Mouse (Mus musculus) lung, embryonic 14.5 days (tissue): ENCODE measurements around the gene Rgs12. TPM values are rescaled to one million over a fixed set of nuclear protein-coding genes. Genes with fewer than 3 reads are reported as not detected.

Experiments used
- ATAC-seq: fragments of 200-750 bp; cut with Nextera tagmentation; 2 replicates; pipeline ENCODE4 v1.8.0; 2017; ENCODE audit warnings: mild to moderate bottlenecking, moderate TSS enrichment, moderate library complexity; ENCODE audit not compliant: insufficient read depth
- DNase-seq: peaks from one replicate; pipeline ENCODE4 v3.0.0-alpha.2; 2015
- H3K27ac ChIP-seq: fragments of 300-500 bp; sonication (generic); 2 replicates; pipeline ENCODE4 v1.5.1; 2014; ENCODE audit warnings: low read depth, mild to moderate bottlenecking, moderate library complexity
- H3K27me3 ChIP-seq: fragments of 300-500 bp; sonication (generic); 2 replicates; pipeline ENCODE4 v1.6.1; 2014; ENCODE audit warnings: low read length, control low read depth; ENCODE audit not compliant: insufficient read depth
- H3K36me3 ChIP-seq: fragments of 300-500 bp; sonication (generic); 2 replicates; pipeline ENCODE4 v1.6.1; 2014; ENCODE audit warnings: control low read depth; ENCODE audit not compliant: insufficient read depth
- H3K4me1 ChIP-seq: fragments of 300-500 bp; sonication (generic); 2 replicates; pipeline ENCODE4 v1.6.1; 2014; ENCODE audit warnings: antibody characterized with exemption, control low read depth; ENCODE audit not compliant: insufficient read depth
- H3K4me2 ChIP-seq: fragments of 300-500 bp; sonication (generic); 2 replicates; pipeline ENCODE4 v1.6.1; 2014; ENCODE audit warnings: mild to moderate bottlenecking
- H3K4me3 ChIP-seq: fragments of 300-500 bp; sonication (generic); 2 replicates; pipeline ENCODE4 v1.5.1; 2014; ENCODE audit warnings: low read depth, low read length
- H3K9ac ChIP-seq: fragments of 300-500 bp; sonication (generic); 2 replicates; pipeline ENCODE4 v1.6.1; 2014
- H3K9me3 ChIP-seq: fragments of 300-500 bp; sonication (generic); 2 replicates; pipeline ENCODE4 v1.6.1; 2016; ENCODE audit warnings: low read depth, low read length, control low read depth
- CTCF ChIP-seq: IDR thresholded peaks from 2 replicates; pipeline ENCODE4 v1.5.1; 2016; ENCODE audit warnings: antibody characterized with exemption, low read depth
- WGBS: fragments of 180-500 bp; shearing (Covaris S2); extraction: QIAGEN DNeasy Blood & Tissue Kit; methylation state at CpG from one replicate; pipeline ENCODE4 v1.1.7; 2014; 5-methylcytosine and 5-hydroxymethylcytosine counted together
- polyA plus RNA-seq: library from polyadenylated mRNA; unstranded; fragments of >200 nt; fragmentation: Nextera tagmentation; extraction: Ambion mirVana; gene quantifications from 2 replicates; pipeline ENCODE4 v1.2.1, GENCODE M21; 2014

Rgs12 gene
- polyA plus RNA-seq, 1 experiment from 2014 or later: 31.4 TPM

- Histone ChIP-seq H3K9ac (no peak overlapping the region), H3K27me3 (no peaks in the 10 kb centered on the region), H3K9me3 (no peaks in the 10 kb centered on the region), H3K4me3 (no peak overlapping the region), H3K27ac (no peak overlapping the region), H3K4me2 (no peak overlapping the region), H3K4me1 (no peaks in the 10 kb centered on the region), H3K36me3 (peaks cover 39% of the 10 kb centered on the region)
- ATAC-seq: no peak
- no peak for TF ChIP-seq CTCF
- WGBS: 43% methylated on average over 3 of the region's 3 CpGs
- DNase-seq: peak; percentile 12
Measured at GRCm38 (mm10) chr5:34981734-34982133, 32.5 kb downstream of the Rgs12 start.

DNA sequence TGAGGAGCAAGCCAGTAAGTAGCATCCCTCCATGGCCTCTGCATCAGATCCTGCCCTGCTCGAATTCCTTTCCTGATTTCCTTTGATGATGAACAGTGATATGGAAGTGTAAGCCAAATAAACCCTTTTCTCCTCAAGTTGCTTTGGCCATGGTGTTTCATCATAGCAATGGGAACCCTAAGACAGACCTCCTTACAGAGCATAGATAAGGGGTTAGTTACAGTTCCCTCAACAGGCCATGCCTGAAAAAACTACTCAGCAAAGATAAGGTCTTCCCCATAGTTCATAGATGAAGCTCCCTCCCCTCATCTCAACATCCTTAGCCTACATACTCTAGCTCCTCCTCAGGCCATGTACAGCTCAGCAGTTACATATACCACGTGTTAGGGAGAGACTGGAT is 35.7 kb downstream of the Rgs12 start:
- H3K4me3 ChIP-seq: no peak overlapping the region
- no peak overlapping the region for H3K4me2 ChIP-seq
- H3K4me1 ChIP-seq: no peaks in the 10 kb centered on the region
- H3K9me3 ChIP-seq: no peaks in the 10 kb centered on the region
- no peaks in the 10 kb centered on the region for H3K27me3 ChIP-seq
- no peak overlapping the region for H3K9ac ChIP-seq
- H3K36me3 ChIP-seq: peaks cover 45% of the 10 kb centered on the region
- TF ChIP-seq CTCF: no peak
- no peak for ATAC-seq
- WGBS: 60% methylated on average over 2 of the region's 2 CpGs
- H3K27ac ChIP-seq: no peak overlapping the region
- DNase-seq: no peak

DNA sequence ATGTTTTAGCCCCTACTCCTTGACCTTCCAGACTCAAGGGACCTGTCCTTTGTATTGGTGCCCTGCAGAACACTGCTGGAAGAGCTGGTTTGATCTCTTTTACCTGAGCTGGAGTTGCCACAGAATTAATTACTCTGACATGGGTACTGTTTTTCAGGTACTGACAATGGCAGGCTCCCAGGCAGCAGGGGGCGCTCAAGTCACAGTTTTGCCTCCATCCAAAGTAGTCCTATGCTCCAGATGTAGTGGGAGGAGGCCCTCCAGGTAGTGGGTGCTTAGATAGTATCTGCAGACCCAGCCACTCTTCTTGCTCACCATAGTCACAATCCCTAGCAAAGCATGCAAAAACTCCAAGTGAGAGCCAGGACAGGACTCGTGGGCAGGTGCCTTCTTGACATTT is 36.6 kb downstream of the Rgs12 start:
- Histone ChIP-seq H3K4me3 (no peak overlapping the region), H3K4me1 (no peaks in the 10 kb centered on the region), H3K36me3 (peaks cover 45% of the 10 kb centered on the region), H3K4me2 (no peak overlapping the region), H3K9ac (no peak overlapping the region), H3K27ac (no peak overlapping the region), H3K9me3 (no peaks in the 10 kb centered on the region), H3K27me3 (no peaks in the 10 kb centered on the region)
- WGBS: 41% methylated on average over 2 of the region's 2 CpGs
- TF ChIP-seq CTCF: peak; percentile 78
- DNase-seq (peak; percentile 78), ATAC-seq (no peak)

DNA sequence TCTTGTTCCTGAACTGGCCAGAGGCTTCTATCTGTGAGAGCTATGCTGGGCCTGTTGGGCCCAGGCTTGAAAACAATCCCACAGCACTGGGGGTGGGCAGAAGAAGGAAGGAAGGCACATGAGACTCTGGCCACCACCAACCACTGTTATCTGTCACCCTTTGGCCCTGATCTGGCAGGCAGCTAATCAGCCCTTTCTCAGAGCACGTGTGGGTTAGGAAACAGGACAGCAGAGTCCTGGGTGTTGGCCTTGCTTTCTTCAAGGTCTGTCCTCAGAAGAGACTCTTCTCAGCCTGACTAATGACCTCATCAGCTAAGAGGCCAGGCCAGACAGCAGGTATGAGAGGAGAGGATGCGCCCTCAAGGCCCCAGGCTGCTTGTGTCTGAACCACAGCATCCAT is 38.2 kb downstream of the Rgs12 start:
- 59% methylated on average over 2 of the region's 2 CpGs for WGBS
- Histone ChIP-seq H3K27ac (no peak overlapping the region), H3K4me2 (no peak overlapping the region), H3K27me3 (no peaks in the 10 kb centered on the region), H3K4me1 (no peaks in the 10 kb centered on the region), H3K9ac (no peak overlapping the region), H3K36me3 (peaks cover 42% of the 10 kb centered on the region), H3K4me3 (no peak overlapping the region), H3K9me3 (no peaks in the 10 kb centered on the region)
- no peak for TF ChIP-seq CTCF
- ATAC-seq (no peak), DNase-seq (no peak)

DNA sequence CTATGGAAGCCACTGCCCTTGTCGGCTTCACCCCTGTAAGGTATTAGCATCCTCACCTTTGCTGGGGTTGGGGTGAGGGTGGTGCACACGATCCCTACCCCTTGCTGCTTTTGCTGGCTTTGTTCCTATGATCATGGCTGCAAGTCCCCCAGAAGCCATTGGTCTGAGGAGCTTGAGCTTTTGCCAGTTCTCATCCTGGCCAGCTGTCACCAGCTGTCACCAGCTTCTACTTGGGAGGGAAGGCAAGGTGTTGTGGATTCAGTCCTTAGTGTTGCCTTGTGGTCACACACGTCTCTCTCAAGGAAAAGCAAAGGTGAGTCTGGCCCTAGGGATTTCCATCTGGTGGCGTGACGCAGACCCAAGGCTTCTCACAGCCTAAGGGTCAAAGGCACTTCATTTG is 39.4 kb downstream of the Rgs12 start:
- ATAC-seq: no peak
- DNase-seq: peak; percentile 32
- H3K9ac ChIP-seq: no peak overlapping the region
- H3K27me3 ChIP-seq: no peaks in the 10 kb centered on the region
- TF ChIP-seq CTCF: no peak
- no peaks in the 10 kb centered on the region for H3K4me1 ChIP-seq
- no peak overlapping the region for H3K4me2 ChIP-seq
- peaks cover 29% of the 10 kb centered on the region for H3K36me3 ChIP-seq
- H3K4me3 ChIP-seq: no peak overlapping the region
- no peaks in the 10 kb centered on the region for H3K9me3 ChIP-seq
- WGBS: 70% methylated on average over 5 of the region's 5 CpGs
- H3K27ac ChIP-seq: no peak overlapping the region

- TF ChIP-seq CTCF: no peak
- peaks cover 22% of the 10 kb centered on the region for H3K36me3 ChIP-seq
- no peak overlapping the region for H3K27ac ChIP-seq
- no peaks in the 10 kb centered on the region for H3K9me3 ChIP-seq
- WGBS: 68% methylated on average over 12 of the region's 12 CpGs
- H3K27me3 ChIP-seq: no peaks in the 10 kb centered on the region
- H3K4me3 ChIP-seq: no peak overlapping the region
- DNase-seq (no peak), ATAC-seq (no peak)
- no peak overlapping the region for H3K4me2 ChIP-seq
- H3K4me1 ChIP-seq: no peaks in the 10 kb centered on the region
- H3K9ac ChIP-seq: no peak overlapping the region
Measured at GRCm38 (mm10) chr5:34989321-34989772, 40.1 kb downstream of the Rgs12 start.

- TF ChIP-seq CTCF: no peak
- Histone ChIP-seq H3K27me3 (no peaks in the 10 kb centered on the region), H3K27ac (no peak overlapping the region), H3K9me3 (no peaks in the 10 kb centered on the region), H3K4me2 (no peak overlapping the region), H3K9ac (no peak overlapping the region), H3K36me3 (peaks cover 13% of the 10 kb centered on the region; the same call in 1 of the 2 replicates), H3K4me1 (no peaks in the 10 kb centered on the region), H3K4me3 (no peak overlapping the region)
- 57% methylated on average over 3 of the region's 3 CpGs for WGBS
- DNase-seq: no peak
- ATAC-seq: no peak; the same call in 1 of the 2 replicates
Measured at GRCm38 (mm10) chr5:34998754-34999153, 49.5 kb downstream of the Rgs12 start.

- Histone ChIP-seq H3K9me3 (no peaks in the 10 kb centered on the region), H3K4me1 (no peaks in the 10 kb centered on the region)
Measured at GRCm38 (mm10) chr5:34999281-34999680, 50.0 kb downstream of the Rgs12 start.

More at GRCm38 (mm10) chr5:34999281-34999680, 50.0 kb downstream of the Rgs12 start:
- Histone ChIP-seq H3K27ac (no peak overlapping the region), H3K36me3 (peaks cover 13% of the 10 kb centered on the region; the same call in 1 of the 2 replicates), H3K9ac (no peak overlapping the region), H3K27me3 (no peaks in the 10 kb centered on the region), H3K4me2 (no peak overlapping the region), H3K4me3 (no peak overlapping the region)
- 73% methylated on average over 6 of the region's 6 CpGs for WGBS
- no peak for ATAC-seq
- no peak for DNase-seq
- TF ChIP-seq CTCF: no peak
